Mouse (Mus musculus) brain, embryonic 14.5 days (tissue): ENCODE data around the gene CN725425. TPM values are rescaled to one million over a fixed set of nuclear protein-coding genes. Genes with fewer than 3 reads are reported as not detected.

Experiments
- DNase-seq: peaks from one replicate; pipeline ENCODE4 v3.0.0-alpha.2; 2011; ENCODE audit warnings: low read depth
- CTCF ChIP-seq: fragments of 200-500 bp; IDR thresholded peaks from 2 replicates; pipeline ENCODE4 v1.5.1; 2012; ENCODE audit warnings: inconsistent platforms, mild to moderate bottlenecking, moderate library complexity, borderline replicate concordance; ENCODE audit not compliant: insufficient read depth, insufficient read length; ENCODE audit errors: extremely low read depth
- POLR2A ChIP-seq: fragments of 200-500 bp; IDR thresholded peaks from 2 replicates; pipeline ENCODE4 v1.6.1; 2012; ENCODE audit warnings: mild to moderate bottlenecking, inconsistent platforms, borderline replicate concordance; ENCODE audit not compliant: poor library complexity, insufficient read depth, insufficient read length, severe bottlenecking; ENCODE audit errors: extremely low read depth
- polyA plus RNA-seq: library from polyadenylated mRNA; depleted of rRNA; stranded (reverse); fragments of >200 nt; gene quantifications from 2 replicates; pipeline ENCODE4 v1.2.3, GENCODE M21; 2012; rRNA removed

CN725425 gene
- polyA plus RNA-seq, 1 experiment: not detected

DNA sequence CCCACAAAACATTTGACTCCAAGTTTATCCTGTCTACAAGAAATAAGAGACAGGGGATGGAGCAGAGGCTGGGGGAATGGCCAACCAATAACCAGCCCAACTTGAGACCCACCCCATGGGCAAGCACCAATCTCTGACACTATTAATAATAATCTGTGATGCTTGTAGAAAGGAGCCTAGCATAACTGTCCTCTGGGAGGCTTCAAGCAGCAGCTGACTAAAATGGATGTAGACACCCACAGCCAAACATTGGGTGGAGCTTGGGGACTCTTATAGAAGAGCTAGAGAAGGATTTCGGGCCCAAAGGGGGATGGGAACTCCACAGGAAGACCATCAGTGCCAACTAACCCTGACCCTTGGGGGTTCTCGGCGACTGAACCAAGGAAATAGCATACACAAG is 84.1 kb downstream of the CN725425 start:
- TF ChIP-seq POLR2A (no peak), CTCF (no peak)
- no peak for DNase-seq

- DNase-seq: no peak
- TF ChIP-seq CTCF: no peak
- no peak for TF ChIP-seq POLR2A
Measured at GRCm38 (mm10) chr15:91299319-91299835, 100.1 kb downstream of the CN725425 start.

DNA sequence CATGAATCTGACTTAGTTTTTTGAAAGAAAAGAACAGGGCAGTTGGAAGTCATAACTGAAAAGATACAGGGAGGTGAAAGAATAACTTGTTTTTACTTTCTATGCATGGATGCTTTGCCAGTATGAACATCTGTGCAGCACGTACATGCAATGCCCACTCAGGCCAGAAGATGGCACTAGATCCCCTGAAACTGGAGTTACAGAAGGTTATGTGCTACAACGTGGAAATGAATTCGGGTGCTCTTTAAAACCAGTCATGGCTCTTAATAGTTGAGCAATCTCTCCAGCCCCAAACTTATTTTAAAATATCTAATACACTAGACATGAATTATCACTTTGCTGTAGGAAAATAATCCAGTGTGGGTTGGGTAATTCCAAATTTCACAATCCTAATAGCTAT is 102.1 kb downstream of the CN725425 start:
- TF ChIP-seq POLR2A: no peak
- peak; percentile 84; the same call in 1 of the 2 replicates for TF ChIP-seq CTCF
- DNase-seq: peak; percentile 91

- DNase-seq: peak; percentile 82
- TF ChIP-seq POLR2A (no peak), CTCF (peak; percentile 65; the same call in 1 of the 2 replicates)
Measured at GRCm38 (mm10) chr15:91304296-91304852, 105.1 kb downstream of the CN725425 start.

Other genes starting within 250 kb of the CN725425 start
- gene Kif21a, start 149.5 kb upstream of the CN725425 start, polyA plus RNA-seq: 66.8 and 80.0 TPM in 2 replicates
- 5.7 and 7.2 TPM in 2 replicates for gene Abcd2, start 7.7 kb upstream of the CN725425 start, polyA plus RNA-seq